Mouse (Mus musculus): ENCODE results near the gene Prx. TPM values are rescaled to one million over a fixed set of nuclear protein-coding genes. Genes with fewer than 3 reads are reported as not detected.

The Prx gene
- total and polyA plus RNA-seq, 3 experiments, result 0.17 to 0.41 (median 0.21) TPM

DNA sequence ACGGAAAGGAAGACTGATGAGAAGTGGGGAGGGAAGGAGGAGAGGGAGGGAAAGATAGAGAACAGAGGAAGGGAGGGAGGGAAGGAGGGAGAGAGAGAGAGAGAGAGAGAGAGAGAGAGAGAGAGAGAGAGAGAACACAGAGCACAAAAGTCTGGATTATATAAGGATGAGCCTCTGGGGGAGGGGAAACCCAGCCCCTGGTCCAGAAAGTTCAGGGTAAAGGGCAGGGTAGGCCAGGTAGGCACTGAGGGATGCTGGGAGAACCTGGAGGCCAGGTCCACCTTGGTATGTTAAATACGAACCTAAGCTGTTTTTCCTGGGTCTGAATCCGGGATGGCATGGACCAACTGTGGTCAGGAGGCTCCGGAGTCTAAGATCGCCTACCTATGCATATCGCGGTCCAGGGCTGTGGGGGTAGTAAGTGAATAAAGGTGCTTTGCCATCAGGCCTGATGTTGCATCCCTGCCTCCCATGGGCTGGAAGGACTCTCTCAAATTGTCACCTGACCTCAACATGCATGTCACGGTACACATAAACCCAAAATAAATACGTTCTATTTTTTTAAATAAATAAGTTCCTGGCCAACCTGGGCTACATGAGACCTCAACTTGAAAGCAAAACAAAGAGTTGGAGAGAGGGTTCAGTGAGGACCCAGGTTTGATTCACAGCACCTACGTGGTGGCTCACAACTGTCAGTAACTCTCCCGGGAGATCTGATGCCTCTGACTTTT is 27.6 kb upstream of the Prx start:
- no peak overlapping the region for H3K4me3 ChIP-seq (replicated peaks in 1 of 3; ENCODE audit: low read depth in 2 of 3, low read length in 2 of 3, poor library complexity in 1 of 3)
- DNase-seq (ENCODE audit: extremely low read depth), result no peak
- peaks cover 0 to 7% of the 10 kb centered on the region in 2 experiments for H3K36me3 ChIP-seq (replicated peaks in 1 of 2; ENCODE audit: control insufficient read depth in 1 of 2, insufficient read depth in 1 of 2, low read length in 1 of 2)
- no peaks in the 10 kb centered on the region for H3K9me3 ChIP-seq (replicated peaks; ENCODE audit: low read length)
- H3K27ac ChIP-seq (ENCODE audit: insufficient read depth, low read depth), result no peak overlapping the region
- H3K4me2 ChIP-seq (ENCODE audit: insufficient read depth, low read depth, poor library complexity, severe bottlenecking), result no peak overlapping the region
- no peaks in the 10 kb centered on the region for H3K27me3 ChIP-seq (replicated peaks)
- peaks cover 0 to 8% of the 10 kb centered on the region in 2 experiments; a peak in 1 of 4 replicates for H3K4me1 ChIP-seq (ENCODE audit: control insufficient read depth in 1 of 2, insufficient read depth in 2 of 2)
- dilution Hi-C loops (cut with MboI; ENCODE audit: extremely low pct_ligation_motif_present, extremely low pct_unique_long_range_greater_than_20kb, low sequenced_read_pairs) (no loop called here), in situ Hi-C loops (cut with MboI; ENCODE audit: low pct_ligation_motif_present, low pct_unique_long_range_greater_than_20kb, low sequenced_read_pairs) (no loop called here)
- no peaks in the 10 kb centered on the region for H3K79me2 ChIP-seq (replicated peaks; ENCODE audit: control insufficient read depth, extremely low read depth, insufficient read depth, poor library complexity, severe bottlenecking)
- TF ChIP-seq USF2 (conservative IDR thresholded peaks at IDR 0.05; ENCODE audit: low read depth, low read length) (no peak), JUN (IDR thresholded peaks at IDR 0.05; ENCODE audit: insufficient read depth, low read depth, low read length) (no peak), NRF1 (IDR thresholded peaks at IDR 0.05; ENCODE audit: low read depth, low read length) (no peak), GABPA (IDR thresholded peaks at IDR 0.05; ENCODE audit: insufficient replicate concordance, low read depth, low read length) (no peak), IRF4 (IDR thresholded peaks at IDR 0.05; ENCODE audit: low read depth, low read length) (no peak), RCOR1 (conservative IDR thresholded peaks at IDR 0.05; ENCODE audit: low read depth, low read length) (no peak), SIN3A (IDR thresholded peaks at IDR 0.05; ENCODE audit: low read length) (no peak), MXI1 (IDR thresholded peaks at IDR 0.05; ENCODE audit: low read depth, low read length) (no peak), UBTF (IDR thresholded peaks at IDR 0.05; ENCODE audit: low read depth, low read length) (no peak), MAX (IDR thresholded peaks at IDR 0.05; ENCODE audit: low read length) (no peak), POLR2A (IDR thresholded peaks at IDR 0.05; ENCODE audit: low read depth, low read length) (no peak), ZMIZ1 (IDR thresholded peaks at IDR 0.05; ENCODE audit: low read depth, low read length) (no peak), MEF2A (IDR thresholded peaks at IDR 0.05; ENCODE audit: borderline replicate concordance, low read depth, low read length) (no peak), BHLHE40 (IDR thresholded peaks at IDR 0.05; ENCODE audit: low read depth, low read length) (no peak)
- no peak overlapping the region for H3K9ac ChIP-seq (ENCODE audit: insufficient read depth, low read depth)

DNA sequence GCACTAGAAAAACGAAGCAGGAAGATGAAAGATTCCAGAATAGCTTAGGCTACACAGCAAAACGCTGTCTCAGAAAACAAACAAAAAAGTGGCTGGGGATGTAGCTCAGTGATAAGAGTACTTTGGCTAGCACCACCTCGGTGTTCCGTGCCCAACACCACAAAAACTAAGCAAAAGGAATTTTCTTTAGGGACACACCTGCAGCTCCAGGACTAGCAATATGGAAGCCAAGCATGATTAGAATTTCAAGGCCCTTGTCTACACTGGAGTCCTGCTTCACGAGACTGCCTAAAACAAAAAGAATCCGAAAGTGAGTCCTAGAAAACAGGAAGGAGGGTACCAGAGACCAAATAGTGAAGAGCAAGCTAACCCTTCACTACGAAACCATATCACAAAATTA is 26.5 kb upstream of the Prx start:
- dilution Hi-C loops (cut with MboI; ENCODE audit: extremely low pct_ligation_motif_present, extremely low pct_unique_long_range_greater_than_20kb, low sequenced_read_pairs), result no loop called here
- in situ Hi-C loops (cut with MboI; ENCODE audit: low pct_ligation_motif_present, low pct_unique_long_range_greater_than_20kb, low sequenced_read_pairs), result no loop called here
- H3K27ac ChIP-seq (ENCODE audit: insufficient read depth, low read depth), result no peak overlapping the region

More for the DNA sequence above, 26.5 kb upstream of the Prx start:
- Histone ChIP-seq H3K4me3 (replicated peaks in 1 of 3; ENCODE audit: low read depth in 2 of 3, low read length in 2 of 3, poor library complexity in 1 of 3) (peak overlapping the region; percentile 63 to 76 (median 74)), H3K9ac (ENCODE audit: insufficient read depth, low read depth) (peak overlapping the region; percentile 90), H3K36me3 (replicated peaks in 1 of 2; ENCODE audit: control insufficient read depth in 1 of 2, insufficient read depth in 1 of 2, low read length in 1 of 2) (peaks cover 0 to 12% of the 10 kb centered on the region in 2 experiments), H3K4me1 (ENCODE audit: control insufficient read depth in 1 of 2, insufficient read depth in 2 of 2) (peaks cover 0 to 9% of the 10 kb centered on the region in 2 experiments; a peak in 1 of 4 replicates), H3K9me3 (replicated peaks; ENCODE audit: low read length) (no peaks in the 10 kb centered on the region), H3K27me3 (replicated peaks) (no peaks in the 10 kb centered on the region), H3K79me2 (replicated peaks; ENCODE audit: control insufficient read depth, extremely low read depth, insufficient read depth, poor library complexity, severe bottlenecking) (no peaks in the 10 kb centered on the region), H3K4me2 (ENCODE audit: insufficient read depth, low read depth, poor library complexity, severe bottlenecking) (peak overlapping the region; percentile 98)
- TF ChIP-seq CHD2 (IDR thresholded peaks at IDR 0.05; ENCODE audit: low read length) (no peak), ZNF384 (IDR thresholded peaks at IDR 0.05; ENCODE audit: low read depth, low read length) (no peak), JUN (IDR thresholded peaks at IDR 0.05; ENCODE audit: insufficient read depth, low read depth, low read length) (no peak), E2F4 (IDR thresholded peaks at IDR 0.05; ENCODE audit: insufficient replicate concordance, low read depth, low read length) (no peak), ZMIZ1 (IDR thresholded peaks at IDR 0.05; ENCODE audit: low read depth, low read length) (no peak), TBP (conservative IDR thresholded peaks at IDR 0.05; ENCODE audit: low read depth, low read length) (no peak), MXI1 (IDR thresholded peaks at IDR 0.05; ENCODE audit: low read depth, low read length) (no peak), MAFK (IDR thresholded peaks at IDR 0.05; ENCODE audit: insufficient replicate concordance, low read length) (no peak)
- DNase-seq (ENCODE audit: extremely low read depth), result no peak
